Mouse (Mus musculus) stomach, embryonic 14.5 days (tissue): ENCODE data around the gene Runx1. TPM values are rescaled to one million over a fixed set of nuclear protein-coding genes. Genes with fewer than 3 reads are reported as not detected.

Source experiments
- ATAC-seq: fragments of 200-750 bp; cut with Nextera tagmentation; 2 replicates; pipeline ENCODE4 v1.8.0; 2017; ENCODE audit warnings: low read depth, moderate TSS enrichment; ENCODE audit not compliant: insufficient number of reproducible peaks, insufficient read depth, low FRiP score
- H3K27ac ChIP-seq: fragments of 300-500 bp; sonication (generic); 2 replicates; pipeline ENCODE4 v1.5.1; 2014; ENCODE audit warnings: mild to moderate bottlenecking, low read length, moderate library complexity, mixed read lengths
- H3K27me3 ChIP-seq: fragments of 300-500 bp; sonication (generic); 2 replicates; pipeline ENCODE4 v1.6.1; 2014; ENCODE audit warnings: low read length, control low read depth, mixed read lengths; ENCODE audit not compliant: control insufficient read depth, insufficient read depth
- H3K36me3 ChIP-seq: fragments of 300-500 bp; sonication (generic); 2 replicates; pipeline ENCODE4 v1.6.1; 2014; ENCODE audit warnings: mild to moderate bottlenecking, control low read depth, low read length, moderate library complexity, mixed read lengths; ENCODE audit not compliant: control insufficient read depth, insufficient read depth
- H3K4me1 ChIP-seq: fragments of 300-500 bp; sonication (generic); 2 replicates; pipeline ENCODE4 v1.6.1; 2014; ENCODE audit warnings: low read length, control low read depth, mixed read lengths; ENCODE audit not compliant: control insufficient read depth, insufficient read depth
- H3K4me2 ChIP-seq: fragments of 300-500 bp; sonication (generic); replicated peaks from 2 replicates; pipeline ENCODE4 v1.6.1; 2014; ENCODE audit warnings: low read depth, low read length, control low read depth
- H3K4me3 ChIP-seq: fragments of 300-500 bp; sonication (generic); 2 replicates; pipeline ENCODE4 v1.5.1; 2014; ENCODE audit warnings: low read depth, low read length, control low read depth
- H3K9ac ChIP-seq: fragments of 300-500 bp; sonication (generic); replicated peaks from 2 replicates; pipeline ENCODE4 v1.6.1; 2014; ENCODE audit warnings: low read depth, mild to moderate bottlenecking, control low read depth, low read length, moderate library complexity, mixed read lengths
- H3K9me3 ChIP-seq: fragments of 300-500 bp; sonication (generic); 2 replicates; pipeline ENCODE4 v1.6.1; 2016; ENCODE audit warnings: low read depth, low read length, control low read depth; ENCODE audit not compliant: control insufficient read depth
- WGBS: fragments of 180-500 bp; shearing (Covaris S2); extraction: QIAGEN DNeasy Blood & Tissue Kit; methylation state at CpG from one replicate; pipeline ENCODE4 v1.1.7; 2014; 5-methylcytosine and 5-hydroxymethylcytosine counted together
- polyA plus RNA-seq: library from polyadenylated mRNA; unstranded; fragments of >200 nt; fragmentation: Nextera tagmentation; extraction: Ambion mirVana; gene quantifications from 2 replicates; pipeline ENCODE4 v1.2.1, GENCODE M21; 2014

The Runx1 gene
- polyA plus RNA-seq, 1 experiment from 2014 or later: 9.2 TPM

DNA sequence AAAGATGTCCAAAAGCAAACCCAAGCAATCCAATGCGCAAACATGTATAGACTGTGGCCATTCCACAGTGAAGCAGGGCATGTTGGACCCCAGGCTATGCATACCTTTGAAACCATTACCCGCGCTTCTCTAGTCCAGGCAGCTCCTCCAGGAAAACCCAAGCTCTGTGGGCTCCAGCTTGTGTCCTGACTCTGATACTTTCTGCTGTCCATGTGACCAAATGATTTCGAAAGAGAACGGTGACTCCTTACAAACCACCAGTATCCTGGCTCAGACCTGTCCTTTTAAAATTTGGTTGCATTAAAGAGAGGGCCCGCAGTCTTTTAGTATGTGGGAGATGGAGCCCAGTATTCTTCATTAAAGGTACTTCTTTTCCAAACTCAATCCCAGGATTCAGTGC lies 234.2 kb downstream of the Runx1 start:
- Histone ChIP-seq H3K4me2 (no peak overlapping the region), H3K27ac (no peak overlapping the region), H3K9me3 (no peaks in the 10 kb centered on the region), H3K27me3 (no peaks in the 10 kb centered on the region), H3K36me3 (no peaks in the 10 kb centered on the region), H3K9ac (no peak overlapping the region), H3K4me1 (no peaks in the 10 kb centered on the region), H3K4me3 (no peak overlapping the region)
- ATAC-seq: no peak
- WGBS: 89% methylated on average over 6 of the region's 6 CpGs

DNA sequence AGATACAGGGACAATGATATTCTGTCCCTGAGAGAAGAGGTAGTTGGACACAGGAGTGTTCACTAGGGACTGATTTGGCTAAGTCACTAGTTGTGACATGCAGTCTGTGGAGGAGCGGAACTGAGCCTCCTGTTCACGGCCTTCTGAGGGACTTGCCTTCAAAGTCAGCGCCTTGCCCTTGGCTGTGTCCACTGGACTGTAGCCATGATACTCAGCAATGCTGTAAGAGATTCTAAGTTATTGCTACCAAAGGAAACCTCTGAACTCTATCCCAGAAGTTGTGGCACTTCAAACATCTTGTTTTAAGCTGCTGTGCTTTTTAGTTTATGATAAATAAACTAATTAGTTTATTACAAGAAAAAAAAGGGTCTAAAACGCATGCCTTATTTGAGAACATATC lies 238.1 kb downstream of the Runx1 start:
- Histone ChIP-seq H3K27me3 (no peaks in the 10 kb centered on the region), H3K9ac (no peak overlapping the region), H3K4me3 (no peak overlapping the region), H3K36me3 (no peaks in the 10 kb centered on the region), H3K4me1 (no peaks in the 10 kb centered on the region), H3K4me2 (no peak overlapping the region), H3K9me3 (no peaks in the 10 kb centered on the region), H3K27ac (no peak overlapping the region)
- WGBS: 84% methylated on average over 4 of the region's 4 CpGs
- no peak for ATAC-seq

DNA sequence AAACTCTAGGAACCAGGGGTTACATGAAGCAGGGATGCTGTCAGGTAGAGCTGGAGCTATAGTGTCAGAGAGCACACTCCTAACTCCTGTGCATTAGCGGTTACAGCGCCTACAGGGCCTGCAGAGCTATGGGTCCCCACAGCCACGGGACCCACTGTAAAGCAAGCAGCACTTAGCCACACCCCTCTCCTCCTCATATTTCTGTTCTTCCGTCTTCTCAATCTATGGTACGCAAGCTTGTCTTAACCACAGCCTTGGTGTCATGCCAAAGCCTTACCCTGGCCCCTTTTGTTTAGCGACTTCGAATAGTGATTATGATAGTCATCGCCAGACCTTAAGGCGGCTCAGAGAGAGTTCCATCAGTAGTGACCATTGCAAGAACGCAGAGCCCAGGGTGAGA lies 244.2 kb downstream of the Runx1 start:
- H3K9ac ChIP-seq: no peak overlapping the region
- ATAC-seq: no peak
- H3K4me3 ChIP-seq: no peak overlapping the region
- H3K4me2 ChIP-seq: no peak overlapping the region
- H3K27me3 ChIP-seq: no peaks in the 10 kb centered on the region
- no peaks in the 10 kb centered on the region for H3K9me3 ChIP-seq
- H3K36me3 ChIP-seq: no peaks in the 10 kb centered on the region
- H3K4me1 ChIP-seq: no peaks in the 10 kb centered on the region
- no peak overlapping the region for H3K27ac ChIP-seq
- WGBS: 62% methylated on average over 10 of the region's 10 CpGs

DNA sequence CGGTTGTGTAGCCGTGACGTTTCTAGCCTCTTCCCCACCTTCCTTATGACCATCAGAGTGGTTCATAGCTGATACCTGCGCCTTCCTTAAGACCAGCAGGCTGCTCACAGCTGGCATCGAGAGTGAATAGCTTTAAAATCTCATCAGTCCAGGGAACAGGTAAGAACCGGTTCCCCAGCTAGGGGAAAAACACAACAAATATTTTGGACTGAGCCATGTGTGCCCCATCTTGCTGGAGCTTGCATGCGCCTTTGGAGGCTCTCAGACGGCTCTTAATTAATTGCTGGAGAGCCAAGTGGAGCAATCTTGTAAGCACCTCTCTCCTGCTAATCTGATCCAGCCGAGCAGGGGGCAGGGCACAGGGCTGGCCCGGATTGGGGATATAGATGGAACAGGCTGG lies 245.0 kb downstream of the Runx1 start:
- 77% methylated on average over 10 of the region's 10 CpGs for WGBS
- Histone ChIP-seq H3K27me3 (no peaks in the 10 kb centered on the region), H3K9me3 (no peaks in the 10 kb centered on the region), H3K27ac (no peak overlapping the region), H3K9ac (no peak overlapping the region), H3K36me3 (no peaks in the 10 kb centered on the region), H3K4me2 (no peak overlapping the region), H3K4me3 (no peak overlapping the region), H3K4me1 (no peaks in the 10 kb centered on the region)
- ATAC-seq: no peak

DNA sequence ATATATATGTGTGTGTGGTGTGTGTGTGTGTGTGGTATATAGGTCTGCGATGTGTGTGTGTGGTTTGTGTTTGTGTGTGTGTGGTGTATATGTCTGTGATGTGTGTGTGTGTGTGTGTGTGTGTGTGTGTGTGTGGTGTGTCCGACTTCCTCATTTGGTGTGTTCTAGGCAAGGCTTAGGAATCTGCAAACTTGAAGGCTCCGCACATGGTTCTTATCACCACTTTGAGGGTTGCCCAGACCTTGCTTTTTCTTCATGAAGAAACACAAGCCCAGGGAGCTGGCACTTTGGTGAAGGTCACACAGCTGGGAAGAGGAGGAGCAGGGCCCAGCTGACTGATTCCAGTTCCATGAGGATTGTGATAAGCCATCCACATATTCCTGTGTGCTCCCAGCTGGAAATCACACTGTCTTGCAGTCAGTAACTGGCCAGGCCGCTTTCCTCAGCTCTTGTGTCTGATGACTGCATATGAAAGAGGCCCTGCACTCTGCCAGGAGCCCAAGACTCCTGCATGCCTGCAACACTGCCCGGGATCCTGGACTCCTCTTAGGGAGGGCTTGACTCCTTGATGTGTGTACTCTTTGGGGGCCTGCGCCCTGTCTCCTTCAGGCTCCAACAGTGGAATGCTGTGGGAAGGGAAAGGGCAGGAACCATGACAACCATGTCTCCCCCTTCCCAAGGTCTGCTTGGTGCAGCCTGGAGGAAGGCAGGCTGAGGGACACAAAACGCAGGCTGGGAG lies 246.9 kb downstream of the Runx1 start:
- no peak overlapping the region for H3K27ac ChIP-seq
- WGBS: 59% methylated on average over 7 of the region's 7 CpGs
- no peaks in the 10 kb centered on the region for H3K27me3 ChIP-seq
- no peak overlapping the region for H3K4me2 ChIP-seq
- H3K4me1 ChIP-seq: no peaks in the 10 kb centered on the region
- no peak for ATAC-seq
- no peak overlapping the region for H3K4me3 ChIP-seq
- no peak overlapping the region for H3K9ac ChIP-seq
- no peaks in the 10 kb centered on the region for H3K36me3 ChIP-seq
- no peaks in the 10 kb centered on the region for H3K9me3 ChIP-seq

DNA sequence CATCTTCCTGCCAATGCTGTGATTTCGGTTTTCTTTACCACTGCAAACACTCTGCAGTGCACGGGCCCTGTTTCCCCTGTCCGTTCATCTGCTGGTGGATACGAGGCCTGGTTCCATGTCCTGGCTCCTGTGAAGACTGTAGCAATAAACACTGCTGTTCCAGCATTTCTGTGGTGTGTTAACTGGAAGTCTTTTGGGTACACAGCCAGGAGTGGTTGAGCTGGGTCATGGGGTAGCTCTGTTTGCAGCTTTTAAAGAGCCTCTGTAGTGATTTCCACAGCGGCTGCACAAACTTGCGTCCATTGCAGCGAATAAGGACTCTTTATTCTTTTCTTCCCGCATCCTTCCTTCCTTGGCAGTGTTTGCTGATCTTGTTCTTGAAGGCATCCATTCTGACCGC lies 248.6 kb downstream of the Runx1 start:
- ATAC-seq: no peak
- 77% methylated on average over 9 of the region's 9 CpGs for WGBS
- H3K27ac ChIP-seq: no peak overlapping the region
- no peaks in the 10 kb centered on the region for H3K9me3 ChIP-seq
- no peak overlapping the region for H3K4me3 ChIP-seq
- no peaks in the 10 kb centered on the region for H3K27me3 ChIP-seq
- no peak overlapping the region for H3K9ac ChIP-seq
- no peaks in the 10 kb centered on the region for H3K4me1 ChIP-seq
- no peaks in the 10 kb centered on the region for H3K36me3 ChIP-seq
- H3K4me2 ChIP-seq: no peak overlapping the region

DNA sequence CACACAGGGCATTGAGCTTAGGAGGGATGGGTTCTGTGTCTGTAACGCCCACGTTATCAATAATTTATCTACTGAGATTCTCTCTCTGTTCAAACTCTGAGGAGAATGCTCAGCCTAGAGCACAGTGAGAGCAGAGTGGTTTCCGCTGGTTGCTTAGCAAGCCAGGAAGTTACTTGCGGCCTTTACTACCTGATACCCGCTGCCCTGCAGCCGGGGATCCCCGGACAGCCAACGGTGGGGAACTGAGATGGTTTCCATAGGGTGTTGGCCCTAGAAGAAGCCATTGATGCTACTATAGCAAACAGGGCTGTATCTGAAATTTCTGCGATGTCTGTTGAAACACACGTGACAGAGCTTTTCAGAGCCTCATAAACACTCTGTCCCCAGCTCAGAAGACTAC lies 250.2 kb downstream of the Runx1 start:
- H3K4me2 ChIP-seq: no peak overlapping the region
- no peak overlapping the region for H3K9ac ChIP-seq
- H3K4me1 ChIP-seq: no peaks in the 10 kb centered on the region
- 77% methylated on average over 10 of the region's 10 CpGs for WGBS
- H3K27me3 ChIP-seq: no peaks in the 10 kb centered on the region
- H3K4me3 ChIP-seq: no peak overlapping the region
- no peaks in the 10 kb centered on the region for H3K9me3 ChIP-seq
- no peak overlapping the region for H3K27ac ChIP-seq
- no peaks in the 10 kb centered on the region for H3K36me3 ChIP-seq
- ATAC-seq: no peak

DNA sequence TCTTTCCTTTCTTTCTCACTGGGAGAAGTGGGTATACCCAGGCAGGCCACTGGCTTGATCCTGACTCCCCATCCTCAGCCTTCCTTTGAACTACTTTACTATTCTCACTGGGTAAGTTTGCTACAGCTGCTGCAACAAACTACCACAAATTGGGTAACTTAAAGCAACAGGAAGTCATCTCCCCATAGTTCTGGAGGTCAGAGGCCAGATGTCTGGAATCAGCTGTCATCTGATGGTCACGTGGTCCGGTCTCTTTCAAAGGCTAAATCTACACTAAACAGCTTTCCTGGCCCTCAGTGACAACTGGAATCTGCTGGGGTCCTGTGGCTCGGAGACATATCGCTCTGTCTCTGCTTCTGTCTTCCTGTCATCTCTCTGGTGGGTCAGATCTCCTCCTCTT lies 252.8 kb downstream of the Runx1 start:
- H3K9ac ChIP-seq: no peak overlapping the region
- no peaks in the 10 kb centered on the region for H3K36me3 ChIP-seq
- no peaks in the 10 kb centered on the region for H3K4me1 ChIP-seq
- H3K27ac ChIP-seq: no peak overlapping the region
- no peak for ATAC-seq
- H3K4me2 ChIP-seq: no peak overlapping the region
- H3K4me3 ChIP-seq: no peak overlapping the region
- 54% methylated on average over 4 of the region's 4 CpGs for WGBS
- no peaks in the 10 kb centered on the region for H3K9me3 ChIP-seq
- no peaks in the 10 kb centered on the region for H3K27me3 ChIP-seq

DNA sequence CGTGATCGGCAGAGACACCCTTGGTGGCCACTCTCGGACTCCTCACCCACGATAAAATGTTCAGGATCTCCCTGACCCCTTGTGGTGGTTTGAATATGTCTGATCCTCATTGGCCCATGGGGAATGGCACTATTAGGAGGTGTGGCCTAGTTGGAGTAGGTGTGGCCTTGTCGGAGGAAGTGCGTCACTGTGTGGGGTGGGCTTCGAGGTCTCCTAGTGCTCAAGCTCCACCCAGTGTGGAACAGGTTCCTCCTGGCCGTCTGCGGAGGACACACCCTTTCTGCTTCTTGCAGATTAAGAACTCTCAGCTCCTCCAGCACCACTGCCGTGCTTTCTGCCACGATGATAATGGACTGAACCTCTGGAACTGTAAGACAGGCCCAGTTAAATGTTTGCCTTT lies 254.7 kb downstream of the Runx1 start:
- H3K36me3 ChIP-seq: no peaks in the 10 kb centered on the region
- no peaks in the 10 kb centered on the region for H3K27me3 ChIP-seq
- no peak overlapping the region for H3K4me3 ChIP-seq
- no peaks in the 10 kb centered on the region for H3K9me3 ChIP-seq
- WGBS: 86% methylated on average over 11 of the region's 11 CpGs
- no peak for ATAC-seq
- no peak overlapping the region for H3K4me2 ChIP-seq
- H3K9ac ChIP-seq: no peak overlapping the region
- H3K27ac ChIP-seq: no peak overlapping the region
- 0 out of 2 replicates have a peak, but pooled peaks cover under 1% of the 10 kb centered on the region for H3K4me1 ChIP-seq
